Comparison of ENCODE assay signal across 8 mouse cellular contexts in the genomic region with DNA sequence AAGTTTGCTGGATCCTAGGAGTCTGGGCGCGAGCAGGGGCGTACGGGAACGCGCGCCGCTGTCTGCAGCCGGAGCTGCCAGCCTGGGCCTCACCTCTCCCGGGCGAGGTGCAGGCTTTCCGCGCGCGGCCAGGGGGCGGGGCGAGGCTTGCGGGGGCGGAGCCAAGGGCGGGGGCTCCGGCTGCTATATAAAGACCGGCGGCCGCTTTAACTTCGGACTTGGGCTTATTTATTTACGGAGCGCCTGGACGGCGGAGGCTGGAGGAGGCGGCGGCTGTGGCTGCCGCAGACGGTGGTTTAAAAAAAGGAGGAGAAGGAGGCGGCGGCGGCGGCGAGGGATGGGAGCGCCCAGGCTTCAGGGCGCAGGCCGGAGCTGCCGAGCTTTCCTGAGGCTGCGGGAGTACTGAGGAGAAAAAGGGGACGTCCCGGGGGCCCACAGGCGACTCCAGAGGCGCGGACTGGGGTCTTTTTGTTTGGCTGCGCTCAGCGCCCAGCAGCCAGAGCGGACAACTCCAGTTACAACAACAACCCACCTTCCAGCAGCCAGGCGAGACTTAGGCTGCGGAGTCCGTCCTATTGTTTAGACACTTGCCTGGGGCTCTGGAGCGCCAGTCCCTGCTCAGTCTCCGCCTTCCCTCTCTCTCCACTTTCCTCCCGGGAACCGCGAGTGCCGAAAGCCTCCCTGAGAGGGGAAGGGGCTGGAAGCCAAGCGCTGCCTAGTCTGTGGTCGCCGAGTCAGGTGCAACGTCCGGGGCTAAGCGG. TPM values are rescaled to one million over a fixed set of nuclear protein-coding genes. Genes with fewer than 3 reads are reported as not detected.
DNase-seq lines count a peak whose midpoint lies in the region; ATAC-seq and TF ChIP-seq lines count a peak whose summit lies in the region.

A gene (plus strand): TSS at position 198 of the 761 bp plus-strand sequence.

- H3K9me3 ChIP-seq in ES-Bruce4 (replicated peaks; ENCODE audit: control insufficient read depth, insufficient read depth, low read length, poor library complexity, severe bottlenecking): no peaks in the 10 kb centered on the region
- no peaks in the 10 kb centered on the region for H3K9me3 ChIP-seq in hindbrain, embryonic 12.5 days (replicated peaks)

- TF ChIP-seq CTCF in ES-Bruce4 (IDR thresholded peaks at IDR 0.05; ENCODE audit: low read depth, low read length): no peak

- peak within 1 kb of the TSS; percentile 72 for H3K4me2 ChIP-seq in hindbrain, embryonic 12.5 days (replicated peaks)

- under 1% methylated on average over 66 of the region's 66 CpGs for WGBS in hindbrain, embryonic 12.5 days

- peak within 1 kb of the TSS; percentile 71 for H3K9ac ChIP-seq in ES-Bruce4 (ENCODE audit: low read depth, poor library complexity, severe bottlenecking)
- peak within 1 kb of the TSS; percentile 78 for H3K9ac ChIP-seq in hindbrain, embryonic 12.5 days

- no peak within 1 kb of the TSS for H3K27ac ChIP-seq in ES-Bruce4 (ENCODE audit: insufficient read depth, low read length)
- peak within 1 kb of the TSS; percentile 86 for H3K27ac ChIP-seq in hindbrain, embryonic 12.5 days

- peaks cover 3% of the 10 kb centered on the region; the same call in 1 of the 2 replicates for H3K27me3 ChIP-seq in ES-Bruce4 (ENCODE audit: control insufficient read depth, insufficient read depth, low read length, poor library complexity, severe bottlenecking)
- peaks cover 11% of the 10 kb centered on the region for H3K27me3 ChIP-seq in hindbrain, embryonic 12.5 days

- no peaks in the 10 kb centered on the region for H3K36me3 ChIP-seq in ES-Bruce4 (ENCODE audit: control insufficient read depth, insufficient read depth, low read length, poor library complexity, severe bottlenecking)
- H3K36me3 ChIP-seq in hindbrain, embryonic 12.5 days: no peaks in the 10 kb centered on the region

- no peaks in the 10 kb centered on the region for H3K4me1 ChIP-seq in ES-Bruce4 (ENCODE audit: control insufficient read depth, insufficient read depth, low read length)
- H3K4me1 ChIP-seq in hindbrain, embryonic 12.5 days: peaks cover 26% of the 10 kb centered on the region

- peak; percentile 54 for DNase-seq in brain, adult 2 months (ENCODE audit: low read depth, low spot score)
- DNase-seq in frontal cortex, postnatal 25 days (ENCODE audit: low spot score in 2 of 2): peak; percentile 29 to 40
- DNase-seq in layer of hippocampus, postnatal 25 days (ENCODE audit: extremely low spot score in 1 of 2, low spot score in 1 of 2): peak; percentile 55 to 58
- peak; percentile 78 for DNase-seq in lung, postnatal 25 days (ENCODE audit: low spot score)
- DNase-seq in retina, postnatal 7 days (ENCODE audit: low read depth, low spot score): peak; percentile 78
- peak; percentile 87 for DNase-seq in urinary bladder, postnatal 14 days (ENCODE audit: low spot score)

- peak; percentile 88 for ATAC-seq in hindbrain, embryonic 12.5 days (ENCODE audit: low FRiP score)

- peak within 1 kb of the TSS; percentile 77 for H3K4me3 ChIP-seq in ES-Bruce4 (ENCODE audit: low read depth, low read length)
- H3K4me3 ChIP-seq in hindbrain, embryonic 12.5 days: peak within 1 kb of the TSS; percentile 71

- no peak for TF ChIP-seq EP300 in ES-Bruce4 (IDR thresholded peaks at IDR 0.05; ENCODE audit: insufficient read depth, low read depth, low read length)

- TF ChIP-seq POLR2A in ES-Bruce4 (IDR thresholded peaks at IDR 0.05; ENCODE audit: insufficient read depth, low read length): no peak

RNA-seq across cellular contexts. Expression of the gene that starts here (rescaled TPM):
- polyA plus RNA-seq in ES-Bruce4 (2011; ENCODE audit: insufficient read depth, insufficient read length, low read depth, missing spikeins): 8.5 and 17.4 TPM in 2 replicates
- polyA plus RNA-seq in hindbrain, embryonic 12.5 days (2016; fragmentation: Nextera tagmentation; extraction: Ambion mirVana): 71.7 and 78.1 TPM in 2 replicates
- total RNA-seq in layer of hippocampus, postnatal 25 days (2021): 10 to 100 TPM; 33.2 to 36.7 TPM

Comparison
In these comparisons a context has a peak if more than half of its experiments do, and no peak if none do; other contexts are left out.
1. DNase-seq: peak in every context shown above with its lines; median percentile 87 in urinary bladder, postnatal 14 days; 78 in lung, postnatal 25 days; 78 in retina, postnatal 7 days; 56 in layer of hippocampus, postnatal 25 days; 54 in brain, adult 2 months; 34 in frontal cortex, postnatal 25 days.